28 mouse cellular contexts compared by ENCODE assay signal in the genomic region with DNA sequence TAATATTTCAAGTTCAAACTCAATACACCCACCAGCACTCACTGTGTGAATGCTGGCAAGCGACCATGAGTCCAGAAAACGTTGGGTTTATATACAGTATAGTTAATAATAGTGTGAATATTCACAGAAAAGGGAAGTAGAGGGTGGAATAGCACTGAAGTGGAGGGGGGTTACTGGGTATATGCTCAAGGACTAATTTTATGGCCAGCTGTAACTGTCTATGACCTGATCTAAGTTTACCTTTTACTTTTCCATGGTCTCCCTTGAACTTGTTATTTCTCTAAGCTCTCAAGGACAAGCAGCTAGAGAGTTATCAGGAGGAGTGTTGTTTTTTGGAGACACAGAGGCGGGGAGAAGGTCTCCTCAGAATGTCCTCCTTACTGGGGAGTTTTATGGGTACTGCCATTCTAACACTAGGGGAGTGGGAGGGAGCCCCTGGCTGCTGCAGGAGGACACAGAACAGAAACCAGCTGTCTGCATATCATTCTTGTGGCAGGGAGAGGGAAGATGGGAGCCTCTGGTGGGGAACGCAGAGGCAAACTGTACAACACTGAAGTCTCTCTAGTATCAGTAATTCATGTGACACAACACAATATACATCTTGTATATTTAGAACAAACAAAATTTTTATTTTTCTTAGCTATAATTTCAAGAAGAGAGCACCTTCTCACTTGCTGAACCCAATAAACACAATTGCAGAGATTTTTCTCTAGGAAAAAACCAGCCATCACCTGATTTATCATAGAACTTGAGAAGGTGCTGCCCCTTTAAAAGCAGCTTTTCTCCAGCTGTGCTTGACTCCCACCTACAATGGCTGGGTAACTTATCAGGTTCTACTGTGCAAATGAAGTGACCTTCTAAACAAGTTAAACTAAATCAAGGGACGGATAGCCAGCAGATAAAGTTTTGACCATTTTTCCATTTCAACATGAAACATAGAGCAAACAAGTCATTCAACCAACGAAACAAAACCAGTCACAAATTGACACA.
"Had no signal": no experiment of that assay in that cellular context is flagged by ENCODE, and none has a peak within 500 bp of the region (broad histone marks: within the 10 kb centered on the region; RNA-seq: fewer than 3 reads in every experiment).

No protein-coding gene starts in this region.

- H3K4me2 ChIP-seq: embryonic facial prominence, embryonic 12.5 days; embryonic facial prominence, embryonic 13.5 days; embryonic facial prominence, embryonic 15.5 days; forebrain, embryonic 12.5 days; forebrain, embryonic 13.5 days; forebrain, embryonic 15.5 days had no signal

- H3K27me3 ChIP-seq: embryonic facial prominence, embryonic 12.5 days; embryonic facial prominence, embryonic 13.5 days; embryonic facial prominence, embryonic 15.5 days; forebrain, embryonic 12.5 days; forebrain, embryonic 13.5 days; forebrain, embryonic 15.5 days had no signal

- H3K9ac ChIP-seq: embryonic facial prominence, embryonic 12.5 days; embryonic facial prominence, embryonic 13.5 days; embryonic facial prominence, embryonic 15.5 days; forebrain, embryonic 12.5 days; forebrain, embryonic 13.5 days; forebrain, embryonic 15.5 days; forebrain, postnatal 0 days had no signal

- H3K4me1 ChIP-seq: embryonic facial prominence, embryonic 10.5 days; embryonic facial prominence, embryonic 12.5 days; embryonic facial prominence, embryonic 13.5 days; embryonic facial prominence, embryonic 15.5 days; forebrain, embryonic 10.5 days; forebrain, embryonic 12.5 days; forebrain, embryonic 13.5 days; forebrain, embryonic 15.5 days had no signal

- DNase-seq: cerebellum, adult 18-20 months; cerebellum, adult 2 months; cerebellum, adult 8-10 months; cerebellum, adult 9-10 months; cerebellum, adult 9-11 months; cerebellum, postnatal 10 days; cerebellum, postnatal 14 days; cerebellum, postnatal 25 days; cerebellum, postnatal 36 days; embryo, embryonic 11 days; forebrain, postnatal 0 days; gastrocnemius, adult 2 months; gastrocnemius, postnatal 10 days; gastrocnemius, postnatal 14 days; gastrocnemius, postnatal 25 days; gastrocnemius, postnatal 36 days; heart, adult 11 months had no signal

- H3K27ac ChIP-seq: embryonic facial prominence, embryonic 10.5 days; embryonic facial prominence, embryonic 12.5 days; embryonic facial prominence, embryonic 13.5 days; embryonic facial prominence, embryonic 15.5 days; forebrain, embryonic 10.5 days; forebrain, embryonic 12.5 days; forebrain, embryonic 13.5 days; forebrain, embryonic 15.5 days; gastrocnemius, adult 2 months had no signal

- ATAC-seq: forebrain, embryonic 13.5 days; forebrain, embryonic 14.5 days; forebrain, embryonic 15.5 days; forebrain, embryonic 16.5 days; forebrain, postnatal 0 days had no signal

- H3K9me3 ChIP-seq: embryonic facial prominence, embryonic 10.5 days; embryonic facial prominence, embryonic 12.5 days; embryonic facial prominence, embryonic 13.5 days; embryonic facial prominence, embryonic 15.5 days; forebrain, embryonic 10.5 days; forebrain, embryonic 12.5 days; forebrain, embryonic 13.5 days; forebrain, embryonic 15.5 days had no signal

- H3K4me3 ChIP-seq: embryonic facial prominence, embryonic 10.5 days; embryonic facial prominence, embryonic 12.5 days; embryonic facial prominence, embryonic 13.5 days; embryonic facial prominence, embryonic 15.5 days; erythroblast, embryonic 14.5 days; forebrain, embryonic 10.5 days; forebrain, embryonic 12.5 days; forebrain, embryonic 13.5 days; forebrain, embryonic 15.5 days; gastrocnemius, adult 2 months had no signal

- H3K36me3 ChIP-seq: embryonic facial prominence, embryonic 10.5 days; embryonic facial prominence, embryonic 12.5 days; embryonic facial prominence, embryonic 13.5 days; embryonic facial prominence, embryonic 15.5 days; forebrain, embryonic 10.5 days; forebrain, embryonic 12.5 days; forebrain, embryonic 15.5 days had no signal
